Mouse (Mus musculus) C2C12 (cell line): ENCODE measurements around the gene Hoxa5.

ENCODE experiments used
- CEBPB ChIP-seq: IDR thresholded peaks from one replicate; pipeline ENCODE4 v1.6.1; 2011; ENCODE audit warnings: low read depth, mild to moderate bottlenecking, control low read depth, moderate library complexity
- CTCF ChIP-seq: IDR thresholded peaks from one replicate; pipeline ENCODE4 v1.5.1; 2011; ENCODE audit not compliant: control insufficient read depth, insufficient read depth, insufficient read length
- MAX ChIP-seq: IDR thresholded peaks from one replicate; pipeline ENCODE4 v1.6.1; 2011; ENCODE audit warnings: mild to moderate bottlenecking, control low read depth
- MYOG ChIP-seq: IDR thresholded peaks from one replicate; pipeline ENCODE4 v1.6.1; 2011; ENCODE audit not compliant: control insufficient read depth, insufficient read length; ENCODE audit errors: extremely low read depth

DNA sequence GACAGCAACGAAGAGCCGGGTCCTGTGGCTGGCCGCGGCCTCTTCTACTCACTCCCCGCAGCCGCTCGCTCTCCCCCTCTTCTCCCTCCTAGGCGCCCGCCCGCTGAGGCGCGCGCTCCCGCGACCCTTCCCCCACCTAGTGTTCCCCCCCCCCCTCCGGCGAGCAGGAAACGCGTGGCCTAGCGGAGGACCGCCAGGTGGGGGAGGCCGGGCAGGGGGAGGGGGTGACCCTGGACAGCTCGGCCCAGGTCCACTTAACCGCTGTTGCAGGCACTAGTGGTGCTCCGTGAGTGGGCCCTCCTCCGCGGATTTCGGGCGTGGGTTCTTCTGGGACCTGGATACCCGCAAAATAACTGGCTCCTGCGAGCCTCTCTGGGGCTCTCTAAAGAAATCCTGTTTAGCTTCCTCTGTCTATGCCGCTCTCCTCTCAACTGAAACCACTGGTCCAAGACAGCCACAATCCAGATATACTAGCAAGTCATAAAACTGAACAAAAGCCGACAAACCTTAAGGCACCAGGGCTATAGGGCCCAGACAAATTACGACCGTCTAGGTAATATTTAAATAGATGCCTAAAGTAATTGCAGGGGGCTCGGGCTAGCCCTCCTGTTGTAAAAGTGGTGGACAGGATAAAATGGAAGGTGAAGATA lies 26.3 kb upstream of the Hoxa5 start, which contains the start of gene Hoxa9:
- no peak for TF ChIP-seq MYOG
- no peak for TF ChIP-seq CTCF
- no peak for TF ChIP-seq MAX
- no peak for TF ChIP-seq CEBPB
